Mouse (Mus musculus) neural tube, embryonic 14.5 days (tissue): ENCODE results near the gene Vamp9. TPM values are rescaled to one million over a fixed set of nuclear protein-coding genes. Genes with fewer than 3 reads are reported as not detected.

Experiments
- ATAC-seq: fragments of 200-750 bp; cut with Nextera tagmentation; 2 replicates; pipeline ENCODE4 v1.8.0; 2017; ENCODE audit warnings: low read depth, mild to moderate bottlenecking, moderate TSS enrichment, moderate library complexity
- H3K27ac ChIP-seq: fragments of 300-500 bp; sonication (generic); 2 replicates; pipeline ENCODE4 v1.5.1; 2014; ENCODE audit warnings: low read depth, mild to moderate bottlenecking, control low read depth, low read length, moderate library complexity, mixed read lengths
- H3K27me3 ChIP-seq: fragments of 300-500 bp; sonication (generic); 2 replicates; pipeline ENCODE4 v1.6.1; 2014; ENCODE audit warnings: low read length; ENCODE audit not compliant: control insufficient read depth, insufficient read depth
- H3K36me3 ChIP-seq: fragments of 300-500 bp; sonication (generic); 2 replicates; pipeline ENCODE4 v1.6.1; 2014; ENCODE audit warnings: low read length, mixed read lengths; ENCODE audit not compliant: control insufficient read depth, insufficient read depth
- H3K4me1 ChIP-seq: fragments of 300-500 bp; sonication (generic); 2 replicates; pipeline ENCODE4 v1.6.1; 2014; ENCODE audit warnings: low read length; ENCODE audit not compliant: control insufficient read depth, insufficient read depth
- H3K4me2 ChIP-seq: fragments of 300-500 bp; sonication (generic); 2 replicates; pipeline ENCODE4 v1.6.1; 2014; ENCODE audit warnings: mild to moderate bottlenecking, low read depth, low read length, control low read depth
- H3K4me3 ChIP-seq: fragments of 300-500 bp; sonication (generic); 2 replicates; pipeline ENCODE4 v1.5.1; 2014; ENCODE audit warnings: low read depth, low read length, control low read depth, mixed read lengths
- H3K9ac ChIP-seq: fragments of 300-500 bp; sonication (generic); replicated peaks from 2 replicates; pipeline ENCODE4 v1.6.1; 2014; ENCODE audit warnings: low read depth, mild to moderate bottlenecking, control low read depth, low read length, mixed read lengths
- H3K9me3 ChIP-seq: fragments of 300-500 bp; sonication (generic); 2 replicates; pipeline ENCODE4 v1.6.1; 2016; ENCODE audit warnings: low read length; ENCODE audit not compliant: control insufficient read depth
- WGBS: fragments of 180-500 bp; shearing (Covaris S2); extraction: QIAGEN DNeasy Blood & Tissue Kit; methylation state at CpG from one replicate; pipeline ENCODE4 v1.1.7; 2014; 5-methylcytosine and 5-hydroxymethylcytosine counted together
- polyA plus RNA-seq: library from polyadenylated mRNA; unstranded; fragments of >200 nt; fragmentation: Nextera tagmentation; extraction: Ambion mirVana; gene quantifications from 2 replicates; pipeline ENCODE4 v1.2.1, GENCODE M21; 2014

The Vamp9 gene
- polyA plus RNA-seq, 1 experiment from 2014 or later, result 1.2 TPM

DNA sequence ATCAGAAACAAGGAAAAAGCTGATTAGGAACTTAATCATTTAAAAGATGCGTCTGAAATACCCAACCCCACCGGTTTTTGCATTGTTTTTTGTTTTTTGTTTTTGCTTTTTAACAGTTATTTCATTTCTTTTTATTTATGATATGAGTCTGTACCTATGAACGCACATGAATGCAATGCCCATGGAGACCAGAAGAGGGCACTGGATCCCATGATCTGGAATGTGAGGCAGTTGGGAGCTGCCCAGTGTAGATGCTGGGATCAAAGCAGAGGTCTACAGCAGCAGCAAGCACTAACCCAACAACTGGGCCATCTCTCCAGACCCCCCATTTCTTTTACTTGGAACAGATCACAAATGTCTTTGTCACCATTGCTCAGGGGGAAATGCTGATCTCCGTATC lies 21.9 kb downstream of the Vamp9 start:
- Histone ChIP-seq H3K9me3 (no peaks in the 10 kb centered on the region), H3K4me3 (no peak overlapping the region), H3K36me3 (no peaks in the 10 kb centered on the region), H3K9ac (no peak overlapping the region), H3K4me1 (no peaks in the 10 kb centered on the region), H3K27me3 (no peaks in the 10 kb centered on the region), H3K4me2 (no peak overlapping the region), H3K27ac (no peak overlapping the region)
- 49% methylated on average over 4 of the region's 4 CpGs for WGBS
- ATAC-seq, result no peak

DNA sequence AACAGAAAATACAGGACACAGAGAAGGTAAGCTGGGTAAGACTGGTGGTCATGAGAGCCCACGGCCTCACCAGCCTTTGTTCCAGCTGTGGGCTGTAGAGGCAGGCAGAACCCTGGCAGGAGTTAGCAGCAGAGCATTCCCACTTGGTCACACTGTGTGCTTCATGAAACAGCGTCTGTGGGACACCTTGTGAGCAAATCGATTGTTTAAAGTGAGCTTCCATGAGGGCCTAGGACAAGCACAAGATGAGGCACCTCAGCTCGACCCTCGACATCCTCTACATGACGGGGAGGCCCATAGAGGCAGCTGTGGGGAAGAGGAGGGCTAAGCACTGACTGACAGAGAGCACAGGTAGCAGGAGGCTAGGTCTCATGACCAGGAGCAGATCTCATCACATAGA lies 25.9 kb downstream of the Vamp9 start:
- no peak for ATAC-seq
- Histone ChIP-seq H3K36me3 (no peaks in the 10 kb centered on the region), H3K4me1 (no peaks in the 10 kb centered on the region), H3K27me3 (no peaks in the 10 kb centered on the region), H3K9me3 (no peaks in the 10 kb centered on the region), H3K4me3 (no peak overlapping the region), H3K4me2 (no peak overlapping the region), H3K9ac (no peak overlapping the region), H3K27ac (no peak overlapping the region)
- WGBS, result 85% methylated on average over 6 of the region's 6 CpGs

DNA sequence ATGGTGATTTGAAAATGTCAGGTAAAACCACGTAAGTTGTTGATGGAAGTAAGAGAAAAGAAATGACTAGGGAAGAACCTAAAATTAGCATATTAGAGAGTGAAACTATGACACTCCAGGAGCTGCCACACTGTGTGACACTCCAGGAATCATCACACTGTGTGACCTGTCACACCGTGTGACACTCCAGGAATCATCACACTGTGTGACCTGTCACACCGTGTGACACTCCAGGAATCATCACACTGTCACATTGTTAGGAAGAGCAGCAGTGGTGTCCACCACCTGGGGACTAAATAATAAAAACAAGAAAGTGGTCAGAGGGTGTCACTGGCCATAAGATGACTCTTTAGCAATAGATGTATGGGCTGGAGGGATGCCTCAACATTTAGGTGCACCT lies 33.4 kb downstream of the Vamp9 start:
- Histone ChIP-seq H3K27ac (no peak overlapping the region), H3K4me3 (no peak overlapping the region), H3K4me2 (no peak overlapping the region), H3K9ac (no peak overlapping the region), H3K4me1 (no peaks in the 10 kb centered on the region), H3K36me3 (no peaks in the 10 kb centered on the region), H3K9me3 (no peaks in the 10 kb centered on the region; the same call in 1 of the 2 replicates), H3K27me3 (no peaks in the 10 kb centered on the region)
- 82% methylated on average over 3 of the region's 3 CpGs for WGBS
- no peak for ATAC-seq

DNA sequence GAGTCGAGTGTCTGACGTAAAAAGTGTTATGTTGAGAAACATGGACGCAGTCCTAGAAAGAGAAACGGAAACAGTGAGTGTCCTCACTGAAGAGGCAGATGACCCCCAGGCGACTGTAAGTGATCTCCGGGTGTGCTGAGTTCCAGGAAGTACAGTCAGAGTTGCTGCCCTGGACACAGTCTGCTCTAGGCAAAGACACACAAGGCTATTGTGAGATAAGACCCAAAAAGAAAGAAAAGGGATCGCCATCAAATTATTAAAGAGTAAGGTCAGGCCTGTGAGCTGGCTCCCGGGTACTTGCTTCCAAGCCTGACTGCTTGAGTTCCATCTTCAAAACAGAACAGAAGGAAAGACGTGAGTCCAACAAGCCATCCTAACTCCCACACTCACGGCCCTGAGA lies 35.2 kb downstream of the Vamp9 start:
- H3K4me2 ChIP-seq, result no peak overlapping the region
- H3K9me3 ChIP-seq, result no peaks in the 10 kb centered on the region; the same call in 1 of the 2 replicates
- H3K4me3 ChIP-seq, result no peak overlapping the region
- ATAC-seq, result no peak
- H3K27me3 ChIP-seq, result no peaks in the 10 kb centered on the region
- H3K36me3 ChIP-seq, result no peaks in the 10 kb centered on the region
- WGBS, result 84% methylated on average over 10 of the region's 10 CpGs
- no peaks in the 10 kb centered on the region for H3K4me1 ChIP-seq
- no peak overlapping the region for H3K27ac ChIP-seq
- H3K9ac ChIP-seq, result no peak overlapping the region

DNA sequence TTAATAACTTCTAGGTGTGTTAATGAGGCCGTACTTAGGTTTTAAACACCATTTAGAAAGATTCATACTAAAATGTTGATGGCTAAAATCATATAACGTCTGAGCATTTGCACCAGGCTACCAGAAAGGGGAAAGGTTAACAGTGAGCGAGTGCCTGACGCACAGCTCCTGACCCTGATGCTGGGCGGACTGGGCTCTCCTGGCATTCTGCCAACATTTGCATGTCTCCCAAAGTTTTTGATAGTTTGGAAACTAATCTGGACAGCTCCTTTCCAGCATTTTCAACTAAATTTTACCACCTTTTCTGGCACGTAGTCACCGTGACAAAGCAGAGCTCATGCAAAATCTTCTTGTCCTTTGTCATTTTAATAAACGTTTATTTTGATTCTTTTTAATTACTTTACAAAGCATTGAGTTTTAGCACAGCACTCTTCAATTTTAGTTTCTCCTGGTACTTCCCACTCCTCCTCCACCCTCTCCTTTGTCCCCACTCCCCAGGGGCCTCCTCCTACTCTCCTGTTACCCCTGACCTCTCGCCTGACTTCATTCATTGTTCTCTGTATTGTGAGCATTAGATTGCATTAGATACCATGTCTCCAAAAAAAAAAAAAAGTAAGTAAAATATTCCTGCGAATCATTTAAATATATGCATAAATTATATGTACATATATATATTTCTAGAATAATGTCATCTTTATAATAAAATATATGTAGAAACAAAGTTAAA lies 35.9 kb downstream of the Vamp9 start:
- ATAC-seq, result no peak
- Histone ChIP-seq H3K36me3 (no peaks in the 10 kb centered on the region), H3K4me1 (no peaks in the 10 kb centered on the region), H3K9me3 (no peaks in the 10 kb centered on the region; the same call in 1 of the 2 replicates), H3K27ac (no peak overlapping the region), H3K4me2 (no peak overlapping the region), H3K9ac (no peak overlapping the region), H3K27me3 (no peaks in the 10 kb centered on the region), H3K4me3 (no peak overlapping the region)
- WGBS, result 51% methylated on average over 10 of the region's 10 CpGs

DNA sequence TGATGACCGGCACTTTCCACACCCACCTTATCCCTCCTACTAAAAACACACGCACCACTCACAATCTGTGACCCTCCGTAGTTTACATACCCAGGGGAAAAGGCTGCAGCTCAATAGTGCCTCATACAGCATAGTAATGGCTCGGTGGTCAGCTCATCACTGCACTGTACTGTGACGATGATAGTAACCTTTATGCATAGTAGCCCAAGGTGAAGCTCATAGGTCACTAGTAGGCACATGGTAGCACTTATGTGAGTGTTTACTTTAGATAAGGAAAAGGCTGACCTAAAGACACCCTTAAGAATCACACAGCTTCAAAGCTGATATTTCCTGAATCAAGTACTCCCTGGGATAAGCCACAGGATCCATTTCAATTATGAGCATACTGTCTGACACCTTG lies 46.5 kb downstream of the Vamp9 start:
- Histone ChIP-seq H3K36me3 (0 out of 2 replicates have a peak, but pooled peaks cover under 1% of the 10 kb centered on the region), H3K27me3 (no peaks in the 10 kb centered on the region), H3K4me2 (no peak overlapping the region), H3K9ac (no peak overlapping the region), H3K4me3 (no peak overlapping the region), H3K9me3 (no peaks in the 10 kb centered on the region), H3K4me1 (no peaks in the 10 kb centered on the region), H3K27ac (no peak overlapping the region)
- WGBS, result 85% methylated on average over 5 of the region's 5 CpGs
- ATAC-seq, result 0 out of 2 replicates have a peak, but pooled peaks have one; percentile 12

DNA sequence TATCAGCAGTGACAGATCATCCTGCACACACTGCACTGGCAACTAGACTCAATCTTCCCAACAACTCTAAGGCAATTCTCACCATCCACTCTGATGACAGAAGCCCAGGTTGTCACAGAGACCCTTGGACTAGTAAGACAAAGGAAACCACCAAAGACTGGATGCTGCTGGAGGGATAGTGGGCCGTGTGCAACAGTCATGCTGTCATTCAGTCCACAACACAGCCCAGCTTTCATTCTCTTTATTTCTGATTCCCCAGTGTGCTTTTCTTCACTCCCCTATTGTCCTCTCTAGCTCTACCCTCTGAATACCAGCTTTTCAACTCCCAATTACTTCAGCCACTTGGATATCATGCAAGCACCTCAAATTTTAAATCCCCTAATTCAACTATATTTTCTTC lies 47.8 kb downstream of the Vamp9 start:
- Histone ChIP-seq H3K4me2 (no peak overlapping the region), H3K4me1 (no peaks in the 10 kb centered on the region), H3K27ac (no peak overlapping the region), H3K4me3 (no peak overlapping the region), H3K36me3 (peaks cover 3% of the 10 kb centered on the region; the same call in 1 of the 2 replicates), H3K27me3 (no peaks in the 10 kb centered on the region), H3K9me3 (no peaks in the 10 kb centered on the region), H3K9ac (no peak overlapping the region)
- peak; percentile 10; the same call in 1 of the 2 replicates for ATAC-seq
- 10% methylated on average over 1 of the region's 1 CpGs for WGBS

DNA sequence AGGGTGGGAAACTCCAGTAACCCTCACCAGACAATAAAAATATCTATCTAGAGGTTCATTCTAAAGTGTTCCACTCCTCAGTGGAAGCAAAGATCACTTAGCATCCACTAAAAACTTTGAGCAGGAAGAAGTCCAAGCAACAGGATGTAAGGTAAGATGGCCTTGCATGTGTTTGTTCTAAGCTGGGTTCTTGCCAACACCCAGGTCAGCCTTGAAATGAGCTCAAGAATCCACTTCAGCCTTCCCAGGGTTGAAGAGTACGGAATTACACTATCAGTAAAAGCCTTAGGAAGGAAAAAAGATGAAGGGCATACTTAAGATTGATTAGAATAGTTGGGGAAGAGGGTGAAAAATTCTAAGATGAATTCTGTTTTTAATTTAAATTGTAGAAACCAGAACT lies 52.6 kb downstream of the Vamp9 start:
- no peak overlapping the region for H3K27ac ChIP-seq
- H3K9me3 ChIP-seq, result no peaks in the 10 kb centered on the region
- no peak overlapping the region for H3K4me3 ChIP-seq
- ATAC-seq, result no peak
- WGBS, result 97% methylated on average over 1 of the region's 1 CpGs
- H3K36me3 ChIP-seq, result peaks cover 25% of the 10 kb centered on the region
- H3K27me3 ChIP-seq, result no peaks in the 10 kb centered on the region
- no peaks in the 10 kb centered on the region for H3K4me1 ChIP-seq
- no peak overlapping the region for H3K4me2 ChIP-seq
- no peak overlapping the region for H3K9ac ChIP-seq

DNA sequence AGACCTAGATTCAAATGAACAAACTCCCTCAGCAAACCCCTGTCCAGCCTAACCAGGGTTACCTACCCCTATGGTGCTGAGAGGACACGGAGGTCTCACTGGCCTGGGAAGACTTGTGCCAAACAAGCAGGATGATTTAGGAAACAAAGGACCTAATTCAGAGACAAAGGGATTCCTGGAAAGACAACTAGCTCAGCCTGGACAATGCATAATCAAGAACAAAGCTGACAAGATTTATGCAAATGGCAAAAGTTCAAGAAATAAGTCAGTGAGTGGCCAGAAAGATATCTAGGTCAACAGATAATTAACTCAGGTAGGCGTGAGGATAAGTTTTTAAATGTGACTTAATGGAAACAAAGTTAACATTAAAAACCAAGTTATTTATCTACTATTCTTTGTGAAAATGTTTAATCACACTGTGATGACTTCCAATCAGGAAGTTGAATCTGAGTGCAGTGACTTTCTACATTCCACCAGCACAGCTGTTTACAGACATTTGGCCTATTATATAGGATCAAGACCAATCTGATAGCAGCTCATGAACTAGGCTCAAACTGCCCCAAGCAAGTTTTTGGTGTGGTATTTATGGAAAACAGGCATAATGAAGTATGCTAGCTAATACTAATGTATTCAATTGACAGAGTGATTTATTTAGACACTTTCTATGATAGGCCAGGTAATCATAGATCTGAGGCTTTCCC lies 53.3 kb downstream of the Vamp9 start:
- Histone ChIP-seq H3K36me3 (peaks cover 31% of the 10 kb centered on the region), H3K9me3 (no peaks in the 10 kb centered on the region), H3K27ac (no peak overlapping the region), H3K4me2 (no peak overlapping the region), H3K27me3 (no peaks in the 10 kb centered on the region), H3K9ac (no peak overlapping the region), H3K4me3 (no peak overlapping the region), H3K4me1 (no peaks in the 10 kb centered on the region)
- no peak for ATAC-seq
- 74% methylated on average over 2 of the region's 2 CpGs for WGBS
